Mouse (Mus musculus): ENCODE measurements around the gene Ptgfrn.

Ptgfrn gene

DNA sequence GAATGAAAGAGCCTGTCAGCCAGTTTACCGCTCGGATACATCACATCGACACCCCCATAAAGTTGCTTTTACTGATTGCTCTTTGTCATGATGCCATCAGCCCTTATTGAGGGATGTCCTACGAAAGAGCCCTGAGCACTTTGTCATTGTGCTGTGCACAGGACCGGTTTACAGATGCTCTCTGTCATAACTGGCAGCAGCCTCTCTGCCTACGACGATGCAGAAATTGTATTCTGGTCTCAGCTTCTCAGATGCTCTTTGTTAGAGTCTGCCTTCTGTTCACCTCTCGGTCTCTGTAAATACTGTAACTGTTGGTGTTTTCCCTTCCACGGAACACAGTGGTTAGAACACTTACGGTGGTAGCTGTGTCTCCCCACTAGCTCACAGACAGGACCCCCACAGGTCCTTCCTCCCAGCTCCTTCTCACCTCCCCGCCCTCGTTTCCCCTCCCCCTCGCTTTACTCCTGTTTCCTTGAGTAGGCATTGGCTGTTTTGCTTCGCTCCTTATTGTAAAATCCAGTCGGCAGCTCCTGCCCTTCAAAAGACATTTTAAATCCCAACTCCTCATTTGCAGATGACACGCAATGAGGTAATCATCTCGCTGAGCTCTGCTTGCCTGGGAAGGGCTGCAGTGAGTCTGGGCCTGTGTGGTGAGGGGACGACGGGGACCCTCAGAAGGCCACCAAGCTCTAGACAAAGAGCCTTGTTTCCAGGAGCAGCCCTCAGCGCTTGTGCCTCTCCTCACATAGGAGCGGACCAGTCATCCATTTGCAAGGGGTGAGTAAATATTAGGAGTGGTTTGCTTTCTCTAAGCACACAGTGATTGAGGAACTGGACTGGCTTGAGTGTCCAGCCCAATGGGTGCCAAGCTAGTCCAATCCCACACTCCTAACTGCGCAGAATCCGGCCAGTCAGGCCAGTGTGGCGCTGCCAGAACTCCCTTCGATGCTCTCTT, 6.6 kb upstream of the Ptgfrn start:
- no peak for DNase-seq (ENCODE audit: low read depth, low spot score)

DNA sequence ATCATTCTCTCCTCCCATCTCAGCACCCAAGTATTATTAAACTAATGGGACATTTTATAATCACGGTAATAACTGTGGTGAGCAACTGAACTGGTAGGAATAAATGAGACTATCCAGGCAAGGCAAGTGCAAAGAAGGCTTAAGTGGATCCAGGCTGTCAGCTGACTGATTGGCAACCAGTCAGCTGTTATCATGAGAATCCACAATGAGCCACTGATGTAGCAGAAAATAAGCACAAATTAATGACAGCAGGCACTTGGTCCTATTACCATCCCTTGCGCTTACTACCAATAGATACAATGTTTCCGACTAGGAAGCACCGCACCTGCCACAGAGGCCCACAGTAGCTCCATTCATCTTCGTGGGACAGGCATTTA, 2.4 kb upstream of the Ptgfrn start:
- no peak for DNase-seq (ENCODE audit: low read depth, low spot score)

DNA sequence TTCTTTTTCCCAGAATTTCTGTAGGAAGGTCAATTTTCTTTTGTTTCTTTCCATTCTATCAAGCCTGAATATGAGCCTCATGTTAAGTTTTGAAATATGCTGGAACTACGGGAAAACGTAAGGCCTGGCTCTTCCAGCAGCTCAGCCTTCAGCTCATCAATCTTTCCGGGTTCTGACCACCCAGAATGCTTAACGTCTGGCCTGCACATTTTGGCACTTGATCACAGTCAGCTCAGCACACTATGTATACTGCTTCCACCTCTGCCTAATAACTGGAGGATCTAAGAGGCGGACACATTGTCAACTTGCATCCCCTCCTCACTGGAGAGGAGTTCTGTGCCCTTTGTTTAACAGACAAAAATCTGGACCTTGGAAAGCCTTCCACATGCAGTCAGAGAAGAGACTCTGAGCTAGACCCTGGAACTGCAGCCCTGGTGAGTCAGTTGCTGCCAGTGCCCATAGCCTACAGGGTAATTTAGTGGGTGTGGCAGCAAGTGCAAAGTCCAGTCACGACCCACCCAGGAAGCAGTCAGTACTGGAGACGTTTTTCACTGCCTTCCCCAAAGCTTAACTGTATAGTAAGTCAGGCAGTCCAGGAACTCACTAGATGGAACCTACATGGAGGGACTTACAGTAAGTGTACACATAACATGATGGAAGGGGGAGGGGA, 1.9 kb upstream of the Ptgfrn start:
- no peak for DNase-seq (ENCODE audit: low read depth, low spot score)

DNA sequence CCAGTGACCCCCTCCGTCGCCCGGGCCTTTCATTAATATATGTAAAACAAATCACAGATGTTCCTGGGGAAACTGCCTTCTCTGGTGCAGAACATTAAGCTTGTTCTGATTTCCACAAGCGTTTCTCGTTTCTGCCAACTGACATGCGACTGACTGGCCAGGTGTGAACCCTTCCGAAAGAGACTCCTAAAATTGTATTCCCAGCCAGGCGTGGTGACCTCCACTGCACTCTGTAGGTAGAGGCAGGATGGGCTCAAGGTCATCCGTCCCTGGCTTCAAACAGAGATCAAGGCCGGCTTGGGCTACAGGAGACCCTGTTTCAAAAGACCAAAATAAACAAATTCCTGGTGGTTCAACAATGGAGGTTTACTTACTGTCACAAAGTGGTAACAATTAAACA, 1.2 kb upstream of the Ptgfrn start:
- DNase-seq (ENCODE audit: low read depth, low spot score): no peak

DNA sequence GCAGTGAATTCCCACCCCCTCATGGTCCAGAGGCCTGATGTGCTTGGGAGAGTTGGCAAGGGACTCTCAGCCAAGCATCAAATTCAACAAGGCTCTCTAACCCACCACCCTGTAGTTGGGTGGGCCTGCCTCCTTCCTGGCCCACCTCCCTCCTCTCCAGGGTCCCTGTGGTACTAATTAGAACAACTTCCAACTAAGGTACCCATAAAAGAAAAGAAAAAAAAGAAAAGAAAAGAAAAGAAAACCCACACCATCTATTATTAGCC, 693 bp upstream of the Ptgfrn start:
- DNase-seq (ENCODE audit: low read depth, low spot score): no peak

- no peak for DNase-seq (ENCODE audit: low read depth, low spot score)
These were observed 488 bp downstream of the Ptgfrn start for GRCm38 (mm10) chr3:101109558-101110021.

DNA sequence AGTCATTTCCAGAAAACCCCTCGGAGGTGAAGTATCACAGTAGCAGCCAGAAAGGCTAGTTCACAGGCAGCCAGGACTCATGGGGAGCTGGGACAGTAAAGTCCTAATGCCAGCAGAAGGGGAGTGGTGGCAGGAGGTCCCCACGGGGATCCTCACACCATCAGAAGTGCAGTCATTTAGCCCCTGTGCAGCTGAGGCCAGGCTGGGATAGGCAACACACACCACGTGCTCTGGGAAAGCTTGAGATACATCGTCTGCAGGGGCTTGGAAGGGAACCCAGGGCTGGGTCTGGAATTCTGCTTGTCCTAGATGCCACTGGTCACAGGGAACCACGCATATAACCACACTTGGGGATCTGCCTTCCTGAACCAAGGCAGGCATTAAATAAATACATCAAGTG, 1.2 kb downstream of the Ptgfrn start:
- no peak for DNase-seq (ENCODE audit: low read depth, low spot score)

DNA sequence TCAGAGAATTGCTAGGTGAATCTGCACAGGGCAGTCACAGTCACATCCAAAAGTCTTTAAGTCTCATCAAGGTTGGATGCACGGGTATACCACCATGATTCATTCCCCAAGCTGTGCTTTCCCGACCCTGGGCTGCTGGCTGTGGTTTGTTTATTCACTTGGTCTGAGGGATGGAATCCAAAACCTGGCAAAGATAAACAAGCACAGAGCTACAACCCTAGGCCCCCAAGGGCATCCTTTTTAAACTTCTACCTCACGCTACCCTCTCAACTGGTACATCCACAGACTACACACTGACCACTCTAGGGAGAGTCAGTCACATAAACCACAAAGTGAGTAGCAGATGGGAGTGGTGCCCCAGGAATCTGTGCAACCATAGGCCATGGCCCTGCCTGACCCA, 1.8 kb downstream of the Ptgfrn start:
- no peak for DNase-seq (ENCODE audit: low read depth, low spot score)

GRCm38 (mm10) chr3:101106326-101106725, 3.8 kb downstream of the Ptgfrn start:
- no peak for DNase-seq (ENCODE audit: low read depth, low spot score)

DNA sequence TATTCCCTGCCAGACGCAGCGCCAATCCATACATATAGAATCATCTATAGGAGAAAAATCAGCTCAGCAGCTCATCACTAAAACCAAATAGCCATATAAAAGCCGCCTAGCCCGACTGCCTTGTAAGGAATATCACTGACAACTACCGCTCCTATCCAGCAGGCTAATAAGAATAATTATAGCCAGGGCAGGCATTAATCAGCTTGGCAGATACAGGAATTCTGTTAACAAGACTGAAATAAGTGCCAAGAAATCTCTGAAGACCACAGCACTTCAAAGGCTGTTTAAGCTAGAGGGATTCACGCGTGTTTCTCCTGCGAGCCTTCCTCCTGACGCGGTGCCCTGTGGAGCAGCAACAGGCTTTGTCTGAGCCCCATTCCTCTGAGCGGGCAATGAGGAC, 4.6 kb downstream of the Ptgfrn start:
- no peak for DNase-seq (ENCODE audit: low read depth, low spot score)

GRCm38 (mm10) chr3:101104883-101105282, 5.2 kb downstream of the Ptgfrn start:
- DNase-seq (ENCODE audit: low read depth, low spot score): no peak

GRCm38 (mm10) chr3:101103770-101104169, 6.3 kb downstream of the Ptgfrn start:
- DNase-seq (ENCODE audit: low read depth, low spot score): no peak

DNA sequence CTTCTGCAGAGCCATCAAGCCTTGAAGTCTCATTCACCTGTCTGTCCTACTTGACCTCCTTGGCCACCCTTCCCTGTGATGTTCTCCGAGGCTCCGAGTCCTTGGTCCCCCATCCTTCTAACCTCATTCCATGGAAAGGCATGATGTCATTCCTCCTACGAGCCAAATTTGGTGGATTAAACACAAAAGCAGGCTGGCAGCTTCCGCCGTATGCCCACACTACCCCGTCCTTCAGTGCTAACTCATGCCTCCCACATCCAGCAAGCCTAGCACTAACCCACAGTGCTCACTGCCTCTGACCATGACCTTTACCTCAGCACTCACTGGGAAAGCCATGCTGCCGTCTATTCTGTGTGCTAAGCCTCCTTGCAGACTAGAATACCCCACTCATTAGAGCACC, 8.0 kb downstream of the Ptgfrn start:
- DNase-seq (ENCODE audit: low read depth, low spot score): no peak

- no peak for DNase-seq (ENCODE audit: low read depth, low spot score)
These were observed 8.9 kb downstream of the Ptgfrn start for GRCm38 (mm10) chr3:101101184-101101583.

GRCm38 (mm10) chr3:101099701-101100357, 10.2 kb downstream of the Ptgfrn start:
- DNase-seq (ENCODE audit: low read depth, low spot score): no peak

- no peak for DNase-seq (ENCODE audit: low read depth, low spot score)
These were observed 12.0 kb downstream of the Ptgfrn start for GRCm38 (mm10) chr3:101098073-101098472.

DNA sequence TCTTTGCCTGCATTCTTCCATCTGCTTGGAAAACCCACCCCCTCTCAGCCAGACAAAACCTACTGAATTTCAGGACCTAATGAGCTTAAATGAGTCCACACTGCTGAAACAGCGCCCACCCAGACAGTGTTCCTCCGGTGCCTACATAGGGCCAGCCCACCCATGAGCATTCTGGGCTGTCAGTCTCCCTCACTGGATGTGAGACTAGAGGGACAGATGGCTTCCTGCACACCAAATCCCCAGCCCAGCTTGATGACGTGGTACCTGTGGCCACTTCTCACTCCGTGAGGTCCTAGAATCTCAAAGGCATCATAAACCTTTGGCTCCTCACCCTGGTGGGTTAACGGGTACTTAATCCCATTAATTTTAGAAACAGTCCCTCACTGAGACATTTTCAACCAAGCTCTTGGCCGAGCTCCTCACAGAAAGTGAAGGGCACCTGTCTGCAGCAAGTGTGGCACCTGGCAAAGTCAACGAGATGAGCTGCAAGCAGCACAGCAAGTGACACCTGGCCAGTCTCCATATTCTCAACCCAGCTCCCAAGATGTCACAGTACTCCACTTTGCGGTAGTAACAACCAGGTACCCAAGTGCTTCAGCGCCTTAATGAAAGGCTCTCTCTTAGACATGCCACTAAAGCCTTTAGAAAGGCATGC, 12.8 kb downstream of the Ptgfrn start:
- DNase-seq (ENCODE audit: low read depth, low spot score): no peak

DNA sequence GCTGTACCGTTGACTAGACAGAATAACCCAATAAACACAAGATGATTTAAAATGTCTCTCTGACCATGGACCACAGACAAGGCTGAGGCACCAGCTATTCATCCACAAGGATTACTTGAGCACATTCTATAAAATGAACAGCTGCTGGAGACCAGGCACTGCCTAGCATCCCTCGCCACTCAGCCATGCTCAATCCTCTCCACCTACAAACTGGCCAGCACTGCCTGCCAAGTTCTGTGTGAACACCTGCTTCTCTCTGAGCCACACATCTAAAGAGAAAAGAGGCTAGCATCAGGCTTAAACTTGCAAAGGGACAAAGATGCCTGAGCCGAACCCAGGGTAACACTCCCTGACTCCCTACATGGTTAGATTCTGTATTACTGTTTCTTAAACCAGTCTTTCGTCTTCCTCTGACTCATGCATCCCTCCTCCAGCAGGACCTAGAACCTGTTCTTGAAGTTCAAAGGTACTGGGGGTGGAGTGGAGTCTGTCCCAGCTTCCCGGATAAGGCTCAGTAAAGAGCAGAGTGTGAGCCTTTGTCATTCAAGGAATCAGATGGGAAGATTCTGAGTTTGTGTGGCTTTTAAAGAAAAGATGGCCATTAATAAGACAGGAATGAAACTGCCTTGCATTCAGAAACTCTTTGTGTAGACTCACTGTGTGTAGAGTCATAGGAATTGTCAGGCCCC, 14.2 kb downstream of the Ptgfrn start:
- no peak for DNase-seq (ENCODE audit: low read depth, low spot score)

- DNase-seq (ENCODE audit: low read depth, low spot score): no peak
These were observed 17.9 kb downstream of the Ptgfrn start for GRCm38 (mm10) chr3:101092202-101092601.

- no peak for DNase-seq (ENCODE audit: low read depth, low spot score)
These were observed 23.3 kb downstream of the Ptgfrn start for GRCm38 (mm10) chr3:101086584-101087445.

DNA sequence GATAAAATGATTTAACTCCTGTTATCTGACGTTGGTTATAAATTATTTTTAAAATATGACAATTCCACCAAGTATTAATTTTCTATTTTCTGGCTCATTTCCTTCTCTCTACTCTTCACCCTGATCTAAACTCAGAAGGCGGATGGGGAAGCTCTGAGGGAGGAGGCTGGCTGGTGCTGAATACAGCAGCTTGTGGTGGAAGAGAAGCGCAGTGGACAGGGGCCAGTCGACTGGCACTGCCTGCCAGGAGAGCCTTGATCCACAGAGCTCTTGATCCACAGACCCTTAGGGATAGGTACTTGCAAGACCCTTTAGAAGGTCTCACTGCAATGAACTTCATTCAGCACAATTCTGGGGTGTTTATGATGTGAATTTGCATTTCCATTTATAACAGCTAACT, 29.2 kb downstream of the Ptgfrn start:
- no peak for DNase-seq (ENCODE audit: low read depth, low spot score)

All from retina, adult 2 months (tissue).